Mouse (Mus musculus): ENCODE measurements at regions not wholly inside any gene's neighbourhood (a gene's known extent, or its start where the extent isn't known, plus 50 kb on each side); places are given as distances from the start of the nearest gene placed in this dataset.
"Not testable (repeated sequence)": the region's sequence is repeated elsewhere in the genome, so short reads cannot be mapped to it uniquely, and the experiment has no call there.

DNA sequence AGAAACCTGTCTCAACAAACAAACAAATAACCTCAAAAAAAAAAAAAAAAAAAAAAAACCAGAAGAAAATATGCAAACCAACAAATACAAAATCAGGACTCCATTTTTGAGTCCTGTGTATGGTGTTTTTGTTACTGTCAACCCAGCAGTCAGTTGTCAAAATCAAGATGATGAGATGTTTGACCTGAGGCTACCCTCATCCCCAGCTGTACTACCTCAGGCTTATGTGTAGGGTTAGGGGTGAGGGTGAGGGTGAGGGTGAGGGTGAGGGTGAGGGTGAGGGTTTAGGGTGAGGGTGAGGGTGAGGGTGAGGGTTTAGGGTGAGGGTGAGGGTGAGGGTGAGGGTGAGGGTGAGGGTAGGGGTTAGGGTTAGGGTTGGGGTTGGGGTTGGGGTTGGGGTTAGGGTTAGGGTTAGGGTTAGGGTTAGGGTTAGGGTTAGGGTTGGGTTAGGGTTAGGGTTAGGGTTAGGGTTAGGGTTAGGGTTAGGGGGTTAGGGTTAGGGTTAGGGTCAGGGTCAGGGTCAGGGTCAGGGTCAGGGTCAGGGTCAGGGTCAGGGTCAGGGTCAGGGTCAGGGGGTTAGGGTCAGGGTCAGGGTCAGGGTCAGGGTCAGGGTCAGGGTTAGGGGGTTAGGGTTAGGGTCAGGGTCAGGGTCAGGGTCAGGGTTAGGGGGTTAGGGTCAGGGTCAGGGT is 97.0 kb upstream of the Vmn2r87 start:
- peak in 1 of 2 experiments; percentile 11 for DNase-seq

DNA sequence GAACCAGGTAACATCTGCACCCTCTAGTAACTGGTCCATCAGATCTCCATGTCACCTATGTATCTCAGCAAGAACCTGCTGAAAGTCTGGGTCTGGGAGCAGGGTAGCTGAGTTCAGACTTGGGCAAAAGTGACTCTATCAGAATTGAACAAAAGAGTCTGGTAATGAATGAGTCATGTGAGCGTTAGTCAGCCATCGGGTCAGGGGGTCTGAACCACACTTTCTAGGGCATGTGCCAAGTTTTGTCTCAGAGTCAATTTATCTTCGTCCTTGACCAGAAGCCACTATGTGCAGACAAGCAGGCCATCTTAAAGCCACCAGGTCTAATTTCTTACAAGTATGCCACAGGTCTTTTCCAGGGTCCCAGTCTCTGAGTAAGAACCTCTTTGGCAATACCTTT is 69.2 kb upstream of the Vmn2r87 start:
- not testable (repeated sequence) for DNase-seq

DNA sequence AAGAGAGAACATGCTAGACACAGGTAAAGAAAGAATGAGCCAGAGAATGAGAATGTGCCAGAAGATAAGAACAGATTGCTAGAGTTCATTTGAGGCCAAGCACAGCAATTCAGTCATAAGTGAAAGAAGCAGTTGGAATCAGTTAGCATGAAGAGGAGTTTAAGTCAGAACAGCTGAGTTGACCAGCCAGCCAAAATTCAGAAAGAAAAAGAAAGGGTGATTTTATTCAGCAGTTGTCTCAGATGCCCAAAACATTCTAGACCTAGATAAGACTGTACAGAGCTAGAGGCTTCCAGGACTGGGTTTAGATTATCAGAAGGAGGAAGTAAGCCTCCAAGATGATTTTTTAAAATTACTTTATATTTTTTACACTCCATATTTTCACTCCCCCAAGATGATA is 51.4 kb upstream of the Vmn2r87 start:
- DNase-seq: no peak

Measured in lung, adult 18-20 months (tissue).